Mouse (Mus musculus): Measurements from ENCODE around the gene Gramd4.
"Not testable (repeated sequence)": the region's sequence is repeated elsewhere in the genome, so short reads cannot be mapped to it uniquely, and the experiment has no call there.

Gramd4 gene

DNA sequence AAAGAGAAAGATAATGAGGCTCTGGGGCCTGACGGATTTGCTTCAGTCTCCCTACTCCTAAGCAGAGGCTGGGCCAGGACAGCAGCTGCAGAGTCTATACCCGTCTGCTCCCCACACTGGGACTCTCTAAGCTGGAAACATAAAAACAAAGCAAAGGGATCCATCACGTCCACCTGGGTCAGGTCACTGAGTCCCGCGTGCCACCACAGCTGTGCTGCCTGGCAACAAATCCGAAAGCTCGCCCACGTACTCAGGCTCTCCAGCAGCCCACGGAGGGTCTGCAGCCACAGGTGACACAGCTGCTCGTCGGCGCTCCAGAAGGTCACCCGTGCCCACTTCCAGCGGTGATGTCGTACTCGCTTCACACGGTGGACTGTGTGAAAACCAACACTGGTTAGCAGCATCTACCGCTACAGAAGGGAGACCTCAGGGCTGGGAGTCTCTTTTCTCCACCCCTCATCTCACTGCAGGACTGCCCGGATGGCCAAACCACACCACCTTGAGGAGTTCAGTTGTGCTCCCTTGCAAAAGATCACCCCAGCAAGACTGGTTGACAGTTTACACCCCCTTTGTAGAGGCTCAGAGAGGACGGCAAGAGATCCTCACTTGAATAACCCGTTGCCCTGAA lies 107.3 kb downstream of the Gramd4 start:
- DNase-seq (ENCODE audit: low spot score) = no peak

DNA sequence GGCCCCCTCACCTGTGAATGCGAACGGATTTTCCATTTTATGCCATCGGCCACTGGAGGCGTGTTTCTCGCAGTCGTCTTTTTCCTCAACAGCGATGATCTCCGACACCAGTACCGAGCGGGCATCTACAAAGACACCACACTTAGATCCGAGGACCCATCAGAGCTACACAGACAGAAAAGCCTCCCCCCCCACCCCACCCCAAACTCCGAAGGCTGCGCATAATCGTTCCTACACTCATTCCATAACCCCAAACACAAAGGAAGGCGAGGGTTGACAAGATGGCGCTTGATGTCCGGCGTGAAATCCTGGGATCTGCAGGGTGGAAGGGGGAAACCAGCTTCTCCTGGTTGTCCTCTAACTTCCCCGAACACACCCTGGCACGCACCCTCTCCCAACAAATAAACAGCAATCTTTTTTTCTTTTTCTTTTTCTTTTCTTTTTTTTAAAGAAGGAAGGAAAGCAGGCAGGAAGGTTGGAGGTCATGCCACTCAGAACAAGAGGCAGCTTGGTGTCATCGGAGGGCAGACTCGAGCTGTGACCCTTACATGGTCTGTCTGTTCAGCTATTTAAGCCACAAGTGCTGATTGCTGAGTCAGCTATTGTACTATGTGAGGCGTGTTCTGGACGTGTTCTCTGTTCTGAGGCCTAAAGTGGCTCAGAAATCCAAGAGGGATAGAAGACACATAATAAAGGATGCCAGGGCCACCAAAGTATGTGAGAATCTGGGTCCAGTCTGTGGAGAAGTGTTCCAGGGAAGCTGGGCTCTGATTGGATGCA lies 108.5 kb downstream of the Gramd4 start:
- no peak for DNase-seq (ENCODE audit: low spot score)

DNA sequence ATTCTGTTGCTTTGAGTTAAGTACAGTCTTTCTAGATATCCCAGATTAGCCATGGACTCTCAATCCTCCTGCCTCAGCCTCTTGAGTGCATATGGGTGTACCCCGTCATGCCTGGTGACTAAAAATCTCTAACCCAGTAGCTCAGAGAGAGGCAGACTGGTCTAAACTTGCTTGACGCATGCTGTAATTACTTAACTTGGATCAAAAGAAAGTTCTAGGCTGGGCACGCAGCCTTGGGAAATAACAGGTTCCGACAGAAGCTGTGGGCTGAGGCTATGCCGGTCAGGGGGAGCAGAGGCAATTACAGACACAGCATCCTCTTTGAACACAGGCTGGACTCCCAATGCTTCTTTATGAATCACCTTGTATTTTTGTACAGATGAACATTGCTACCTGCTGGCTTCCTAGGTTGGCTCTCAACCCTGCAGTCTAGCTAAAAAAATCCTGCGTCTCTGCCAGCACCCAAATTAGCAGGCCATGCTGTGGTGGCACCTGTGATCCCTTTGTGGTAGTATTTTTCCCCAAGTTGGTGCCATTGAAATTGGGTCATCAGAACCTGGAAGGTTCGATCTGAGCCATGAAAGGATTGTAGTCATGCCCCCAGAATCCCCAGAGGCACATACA lies 109.6 kb downstream of the Gramd4 start:
- DNase-seq (ENCODE audit: low spot score) = no peak

DNA sequence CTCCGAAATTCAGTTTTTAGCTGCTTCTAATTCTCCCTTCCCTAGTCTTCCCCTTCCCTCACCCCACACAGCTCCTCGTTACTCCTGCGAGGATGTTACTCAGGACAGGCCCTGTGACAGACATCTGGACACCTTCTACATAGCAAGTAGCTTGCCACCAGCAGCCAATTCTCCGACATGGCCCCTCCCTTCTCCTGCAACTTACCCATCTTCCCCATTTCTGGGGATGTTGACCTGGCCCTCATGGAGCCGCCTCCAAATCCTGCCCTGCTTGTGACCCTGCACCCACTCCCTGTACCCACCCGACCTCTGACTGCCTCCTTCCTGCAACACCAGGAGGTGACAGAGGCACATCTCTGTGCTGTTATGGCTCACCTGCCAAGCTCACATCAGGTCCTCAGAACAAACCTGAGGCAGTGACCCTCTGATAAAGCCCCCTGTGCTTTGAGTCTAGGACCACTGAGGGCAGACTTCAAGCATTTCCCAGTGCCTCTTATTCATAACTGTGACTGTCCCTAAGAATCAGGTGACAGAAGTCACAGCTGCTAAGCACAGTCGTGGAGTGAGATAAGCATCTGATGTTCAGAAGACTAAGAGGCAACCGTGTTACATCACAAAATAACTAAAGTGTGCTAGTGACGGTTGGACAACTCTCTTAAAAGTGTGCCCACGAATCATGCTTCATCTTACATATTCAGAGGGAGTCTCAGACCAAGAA lies 110.5 kb downstream of the Gramd4 start:
- DNase-seq (ENCODE audit: low spot score) = no peak

DNA sequence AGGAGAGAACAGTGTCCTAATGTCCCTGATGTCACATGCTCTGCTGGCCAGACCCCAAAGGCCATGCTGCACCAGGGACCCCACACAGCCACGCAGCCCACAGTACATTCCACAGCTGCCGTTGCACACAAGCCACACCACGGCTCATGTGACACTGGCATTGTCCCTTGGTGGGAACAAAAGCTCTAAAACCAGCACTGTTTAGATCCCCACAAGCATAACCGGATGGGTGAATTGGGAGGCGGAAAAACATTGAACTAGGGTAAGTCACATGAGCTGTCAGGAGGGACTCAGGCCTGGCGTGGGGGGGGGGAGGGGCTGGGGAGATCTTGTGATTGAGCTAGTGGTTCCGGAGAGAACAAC lies 111.0 kb downstream of the Gramd4 start:
- no peak for DNase-seq (ENCODE audit: low spot score)

DNA sequence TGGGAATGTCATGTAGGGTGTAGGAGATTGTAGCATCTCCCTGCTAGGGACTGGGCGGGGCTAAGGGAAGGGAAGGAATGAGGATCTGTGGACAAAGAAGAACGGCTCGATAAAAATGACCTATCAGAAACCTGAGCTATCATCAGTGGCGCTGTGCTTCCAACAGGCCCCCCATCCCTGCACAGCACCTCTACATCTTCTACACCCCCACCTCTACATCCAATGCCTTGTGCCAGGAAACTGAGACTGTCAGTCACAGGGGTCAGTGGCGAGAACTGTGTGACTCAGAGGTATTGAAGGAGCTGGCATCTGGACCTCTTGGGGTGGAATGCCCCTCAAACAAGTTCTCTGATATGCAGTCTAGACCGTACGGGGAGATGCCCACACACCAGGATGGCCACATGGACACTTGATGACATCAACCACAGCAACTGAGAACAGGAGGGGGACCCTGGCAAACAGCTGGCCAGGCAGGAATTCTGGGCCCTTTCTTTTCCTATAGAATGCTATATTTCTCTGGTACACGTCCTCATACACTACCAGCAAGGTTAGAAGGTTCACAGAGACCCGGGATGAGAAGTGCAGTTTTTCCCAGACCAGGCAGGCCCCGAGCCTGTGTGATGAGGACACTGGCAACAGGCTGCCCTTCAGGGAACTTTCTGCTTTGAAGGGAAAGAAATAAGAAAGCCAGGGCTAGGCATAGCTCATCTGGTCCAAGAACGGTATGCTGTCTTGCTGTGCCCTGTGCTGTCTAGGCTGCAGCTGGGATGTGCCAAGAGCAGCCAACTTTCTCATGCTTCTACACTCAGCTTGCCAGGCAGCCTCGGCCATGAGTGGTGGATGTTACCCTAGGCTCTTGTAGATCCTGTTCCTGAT lies 111.7 kb downstream of the Gramd4 start:
- no peak for DNase-seq (ENCODE audit: low spot score)

GRCm38 (mm10) chr15:86169817-86170110 lies 112.3 kb downstream of the Gramd4 start:
- no peak for DNase-seq (ENCODE audit: low spot score)

GRCm38 (mm10) chr15:86171316-86171715 lies 113.8 kb downstream of the Gramd4 start:
- DNase-seq (ENCODE audit: low spot score) = no peak

- no peak for DNase-seq (ENCODE audit: low spot score)
Measured at GRCm38 (mm10) chr15:86172124-86172523, 114.6 kb downstream of the Gramd4 start.

DNA sequence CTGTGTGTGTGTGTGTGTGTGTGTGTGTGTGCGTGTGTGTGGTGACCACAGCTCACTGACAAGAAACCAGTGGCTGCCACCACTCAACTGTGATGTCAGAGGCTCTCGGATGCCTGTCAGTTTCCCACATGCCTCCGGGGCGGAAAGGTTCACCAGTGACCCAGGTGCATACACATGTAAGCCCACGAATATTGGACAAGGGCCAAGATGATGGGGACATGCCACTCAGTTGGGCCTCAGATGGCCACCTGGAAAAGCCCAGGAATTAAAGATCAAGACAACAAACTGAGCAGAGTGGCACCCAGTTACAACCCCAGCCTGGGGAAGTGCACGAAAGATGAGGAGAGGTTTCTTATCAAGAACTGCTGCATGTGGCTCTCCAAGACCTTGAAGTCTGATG lies 115.0 kb downstream of the Gramd4 start:
- no peak for DNase-seq (ENCODE audit: low spot score)

DNA sequence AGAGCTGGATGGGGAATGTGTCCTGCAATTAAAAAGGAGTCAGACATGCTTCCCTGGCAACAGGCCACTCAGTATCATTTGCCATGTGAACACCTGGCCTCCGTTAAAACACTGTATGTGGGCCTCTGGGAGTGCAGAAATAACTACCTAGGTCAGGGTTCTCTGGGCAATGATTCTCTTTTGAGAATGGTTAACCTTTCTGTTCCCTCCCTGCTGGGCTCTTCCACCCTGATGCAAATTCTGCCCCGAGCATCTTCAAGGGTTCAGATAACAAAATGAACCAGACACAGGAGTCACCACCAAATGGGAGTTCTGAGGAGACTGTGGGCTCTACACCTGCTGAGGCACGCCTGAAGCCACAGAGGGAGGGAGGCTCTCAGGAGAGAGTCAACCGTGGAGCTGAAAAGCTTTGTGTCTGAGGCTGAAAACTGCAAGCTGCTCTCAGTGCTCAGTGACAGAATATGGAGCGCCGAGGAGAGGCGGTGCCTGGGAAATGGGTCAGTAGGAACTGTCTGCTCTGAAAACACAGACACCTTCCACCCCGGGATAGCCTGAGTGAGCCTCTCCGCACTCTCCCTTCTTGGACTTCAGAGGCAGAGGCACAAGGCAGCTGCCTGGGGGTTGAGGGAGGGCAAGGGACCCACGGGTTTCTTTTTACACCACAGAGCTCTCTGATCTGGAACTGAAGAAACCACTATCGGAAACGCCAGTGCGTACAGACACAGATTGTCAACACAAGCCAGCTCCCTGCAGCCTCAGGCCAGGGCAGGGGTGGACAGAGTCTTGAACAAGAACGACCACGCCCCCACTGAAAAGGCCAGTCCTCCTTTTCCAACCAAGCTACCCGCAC lies 115.9 kb downstream of the Gramd4 start:
- DNase-seq (ENCODE audit: low spot score) = peak; percentile 50

DNA sequence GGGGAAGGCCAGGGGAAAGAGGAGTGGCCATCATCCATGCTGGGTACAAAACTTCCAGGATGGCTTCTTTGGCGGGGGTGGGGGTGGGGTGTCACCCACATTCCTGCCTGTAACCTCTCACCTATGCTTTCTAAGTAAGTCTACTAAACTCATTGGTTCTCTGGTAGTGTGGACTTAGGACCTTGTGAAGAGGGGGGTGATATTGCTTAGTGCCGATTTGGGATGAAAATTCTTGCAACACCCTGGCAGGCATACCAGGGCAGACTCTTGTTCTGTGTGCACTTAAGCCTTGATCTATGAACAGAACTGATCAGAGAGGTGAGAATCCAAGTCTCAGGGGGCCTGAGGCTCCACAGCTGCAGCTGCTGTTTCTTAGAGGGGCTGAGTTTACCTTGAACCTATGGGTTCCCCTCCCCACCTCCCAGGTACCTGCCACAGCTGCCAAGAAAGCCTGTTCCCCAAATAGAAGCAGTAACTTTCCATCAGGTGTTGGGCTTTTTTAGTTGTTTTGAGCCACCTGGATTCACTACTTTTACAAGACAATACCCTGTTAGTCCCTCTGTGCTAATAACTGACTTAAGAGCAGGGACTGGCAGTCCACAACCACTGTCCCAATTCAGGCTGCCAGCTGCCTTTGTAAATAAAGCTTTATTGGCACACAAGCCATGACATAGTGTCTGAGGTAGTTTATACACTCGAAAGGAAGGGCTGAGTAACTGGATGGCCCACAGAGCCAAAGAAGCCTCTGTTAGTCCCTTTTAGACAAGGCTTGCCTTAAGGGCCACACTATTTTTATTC lies 118.0 kb downstream of the Gramd4 start:
- no peak for DNase-seq (ENCODE audit: low spot score)

DNA sequence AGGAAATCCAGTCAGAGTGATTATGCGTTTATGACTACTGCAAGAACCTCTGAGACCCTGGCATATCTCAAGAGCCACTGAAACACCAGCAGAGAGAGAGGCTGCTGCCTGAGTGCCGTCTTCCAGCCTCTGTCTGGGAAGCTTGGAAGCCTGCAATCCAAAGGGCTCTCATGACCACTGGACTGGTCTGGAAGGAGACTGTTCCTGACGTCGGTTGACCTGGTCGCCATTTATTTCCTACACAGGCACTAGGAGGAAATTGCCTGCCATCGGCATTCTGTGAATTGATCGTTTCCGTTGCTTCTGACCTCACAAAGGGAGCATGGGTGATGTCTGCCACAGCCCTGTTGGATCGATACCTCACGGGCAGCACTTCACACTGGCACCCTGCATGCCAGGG lies 118.7 kb downstream of the Gramd4 start:
- DNase-seq (ENCODE audit: low spot score) = no peak

DNA sequence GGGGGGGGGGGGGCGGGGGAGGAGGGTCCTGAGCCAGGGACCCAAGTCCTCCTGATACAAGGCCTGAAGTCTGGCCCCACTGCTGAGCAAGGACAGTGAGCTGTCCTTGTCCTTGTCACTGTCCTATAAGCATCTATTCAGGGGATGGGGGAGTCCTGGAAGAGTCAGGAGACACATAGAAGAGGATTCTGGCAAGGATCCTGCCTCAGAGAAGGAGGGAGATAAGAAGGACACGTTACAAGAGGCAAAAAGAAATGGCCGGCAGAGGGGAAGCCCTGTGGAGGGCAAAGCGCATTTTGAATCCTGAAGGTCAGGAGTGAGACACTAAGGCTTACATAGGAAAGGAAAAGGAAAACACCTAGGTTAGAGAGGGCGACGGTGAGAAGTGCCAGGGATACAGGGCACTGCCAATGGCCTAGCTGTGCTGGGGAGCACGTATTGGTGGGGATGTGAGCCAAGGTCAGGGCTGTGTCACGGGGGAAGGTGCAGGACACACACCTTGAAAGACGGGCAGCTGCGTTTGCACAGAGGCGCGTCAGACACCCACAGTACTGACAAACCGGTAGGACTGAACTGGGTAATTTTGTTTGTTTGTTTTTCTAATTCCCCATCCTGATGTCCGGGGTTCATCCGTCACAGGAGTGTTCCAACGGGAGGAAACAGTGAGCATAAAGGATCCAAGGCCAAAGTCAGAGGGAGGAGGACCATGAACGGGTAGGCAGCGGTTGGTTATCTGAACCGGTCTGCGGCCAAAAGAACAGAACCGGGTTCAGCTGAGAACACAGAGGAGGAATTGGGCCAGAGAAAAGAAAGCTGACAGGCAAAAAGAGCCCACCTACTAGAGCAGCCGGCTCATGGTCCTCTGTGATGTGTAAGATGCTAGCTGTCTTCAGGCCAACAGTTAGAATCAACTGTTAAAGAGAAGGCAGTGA lies 119.5 kb downstream of the Gramd4 start:
- DNase-seq (ENCODE audit: low spot score) = no peak

DNA sequence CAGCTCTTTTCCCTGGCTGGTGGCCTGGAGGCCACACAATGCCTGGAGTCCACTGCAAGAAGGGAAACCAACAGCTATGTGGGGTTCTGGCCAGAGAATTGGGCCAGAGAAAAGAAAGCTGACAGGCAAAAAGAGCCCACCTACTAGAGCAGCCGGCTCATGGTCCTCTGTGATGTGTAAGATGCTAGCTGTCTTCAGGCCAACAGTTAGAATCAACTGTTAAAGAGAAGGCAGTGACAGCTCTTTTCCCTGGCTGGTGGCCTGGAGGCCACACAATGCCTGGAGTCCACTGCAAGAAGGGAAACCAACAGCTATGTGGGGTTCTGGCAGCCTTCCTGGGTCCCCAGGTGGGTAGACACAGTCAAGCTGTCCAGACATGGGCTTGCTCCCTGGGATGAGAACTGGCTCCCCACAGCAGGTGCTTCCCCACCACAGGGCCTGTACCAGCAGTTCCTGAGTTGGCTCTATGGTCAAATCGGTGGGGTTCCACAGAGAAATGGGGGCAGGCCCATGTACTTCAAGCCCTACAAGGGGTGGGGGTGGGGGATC lies 120.3 kb downstream of the Gramd4 start:
- DNase-seq (ENCODE audit: low spot score) = not testable (repeated sequence)

DNA sequence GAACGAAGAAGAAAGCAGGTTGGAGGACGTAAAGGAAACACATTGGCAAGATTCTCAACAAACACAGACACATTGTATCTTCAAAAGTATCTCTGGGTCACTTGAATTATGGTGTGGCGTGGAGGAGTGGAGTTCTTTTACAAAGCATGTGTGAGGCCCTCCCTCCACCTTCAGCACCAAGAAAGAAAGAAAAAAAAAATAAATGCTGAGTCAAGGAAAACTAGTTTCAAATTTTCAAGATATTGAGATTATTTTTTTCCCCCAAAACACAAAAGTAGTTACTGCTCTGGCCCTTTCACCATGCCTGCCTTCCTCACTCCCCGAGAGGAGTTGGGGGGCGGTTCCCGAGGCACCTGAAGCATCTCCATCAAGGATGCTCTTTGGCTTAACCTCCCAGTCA lies 121.1 kb downstream of the Gramd4 start:
- no peak for DNase-seq (ENCODE audit: low spot score)

DNA sequence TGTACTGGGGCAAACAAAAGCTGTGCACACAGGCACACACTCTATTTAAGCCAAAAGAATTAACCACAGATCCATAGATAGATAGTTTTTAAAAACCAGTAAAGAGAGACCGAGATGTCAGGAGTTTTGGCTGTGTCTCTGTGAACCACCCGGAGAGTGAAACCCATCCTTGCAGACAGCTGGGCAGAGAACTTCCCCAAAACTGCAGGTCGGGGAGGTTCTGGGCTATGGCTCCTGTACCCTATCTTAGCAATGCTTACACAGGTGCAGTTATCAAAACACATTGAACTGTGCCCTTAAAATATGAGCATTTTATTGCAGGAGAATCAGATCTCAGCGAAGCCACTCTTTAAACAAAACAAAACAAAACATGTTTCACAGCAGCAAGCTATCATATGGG lies 122.9 kb downstream of the Gramd4 start:
- no peak for DNase-seq (ENCODE audit: low spot score)

- not testable (repeated sequence) for DNase-seq (ENCODE audit: low spot score)
Measured at GRCm38 (mm10) chr15:86181321-86181720, 123.8 kb downstream of the Gramd4 start.

- no peak for DNase-seq (ENCODE audit: low spot score)
Measured at GRCm38 (mm10) chr15:86181941-86182439, 124.5 kb downstream of the Gramd4 start.

Data from embryo, embryonic 10 days (tissue).